Comparison of ENCODE assay signal across 10 mouse cellular contexts in genomic region chr2:139298541-139299152, GRCm38 (mm10).
A peak's percentile ranks its signal among the peaks of the same experiment; 100 is the strongest.
DNase-seq lines count a peak whose midpoint lies in the region; ATAC-seq and TF ChIP-seq lines count a peak whose summit lies in the region.
"Had no signal": no experiment of that assay in that cellular context is flagged by ENCODE, and none has a peak within 500 bp of the region (broad histone marks: within the 10 kb centered on the region; RNA-seq: fewer than 3 reads in every experiment).

No protein-coding gene starts in this region.

- peak; percentile 52 for DNase-seq in forebrain, embryonic 11.5 days (ENCODE audit: low spot score)
- DNase-seq in lung, embryonic 14.5 days, result peak; percentile 85
- no peak for DNase-seq in lung, adult 2 months
- DNase-seq in c-Kit-positive CD71-negative TER-119-negative erythroid progenitor cells, embryonic 14.5 days (ENCODE audit: low read depth), result peak; percentile 9
- DNase-seq in limb, embryonic 14.5 days (ENCODE audit: low spot score), result peak; percentile 77
- no peak for DNase-seq in right cerebral cortex, postnatal 36 days (ENCODE audit: low spot score in 2 of 2)
- no peak for DNase-seq in layer of hippocampus, adult 9-11 months
- DNase-seq: B cell, adult 2 months; lung, postnatal 4 days had no signal

- H3K9ac ChIP-seq in forebrain, embryonic 11.5 days (ENCODE audit: low read length), result no peak overlapping the region
- no peak overlapping the region for H3K9ac ChIP-seq in forebrain, embryonic 16.5 days (replicated peaks; ENCODE audit: low read depth, low read length)
- H3K9ac ChIP-seq in lung, embryonic 14.5 days, result no peak overlapping the region
- no peak overlapping the region for H3K9ac ChIP-seq in limb, embryonic 14.5 days (ENCODE audit: low read depth, low read length, severe bottlenecking)

- H3K4me1 ChIP-seq in forebrain, embryonic 11.5 days (replicated peaks; ENCODE audit: control insufficient read depth, insufficient read depth, low read length), result no peaks in the 10 kb centered on the region
- H3K4me1 ChIP-seq in forebrain, embryonic 16.5 days (replicated peaks; ENCODE audit: control insufficient read depth, insufficient read depth, low read length), result no peaks in the 10 kb centered on the region
- no peaks in the 10 kb centered on the region for H3K4me1 ChIP-seq in lung, embryonic 14.5 days (ENCODE audit: insufficient read depth)
- no peaks in the 10 kb centered on the region for H3K4me1 ChIP-seq in lung, adult 2 months (ENCODE audit: control insufficient read depth, insufficient read depth, low read length)
- no peaks in the 10 kb centered on the region for H3K4me1 ChIP-seq in limb, embryonic 14.5 days (ENCODE audit: control insufficient read depth, insufficient read depth, low read length)

- H3K36me3 ChIP-seq in forebrain, embryonic 11.5 days (ENCODE audit: control insufficient read depth, insufficient read depth, low read length), result no peaks in the 10 kb centered on the region
- no peaks in the 10 kb centered on the region for H3K36me3 ChIP-seq in forebrain, embryonic 16.5 days (ENCODE audit: control insufficient read depth, insufficient read depth)
- no peaks in the 10 kb centered on the region for H3K36me3 ChIP-seq in lung, embryonic 14.5 days (ENCODE audit: insufficient read depth)
- no peaks in the 10 kb centered on the region for H3K36me3 ChIP-seq in limb, embryonic 14.5 days (ENCODE audit: control insufficient read depth, insufficient read depth, low read length)

- no peak overlapping the region for H3K4me2 ChIP-seq in forebrain, embryonic 11.5 days (ENCODE audit: low read depth, low read length, severe bottlenecking)
- H3K4me2 ChIP-seq in forebrain, embryonic 16.5 days (ENCODE audit: low read length), result no peak overlapping the region
- no peak overlapping the region for H3K4me2 ChIP-seq in lung, embryonic 14.5 days
- H3K4me2 ChIP-seq in limb, embryonic 14.5 days (replicated peaks; ENCODE audit: low read depth, low read length, severe bottlenecking), result no peak overlapping the region

- TF ChIP-seq POLR2A in lung, adult 2 months (IDR thresholded peaks at IDR 0.05; ENCODE audit: borderline replicate concordance, extremely low read depth, low read depth, low read length), result no peak
- no peak for TF ChIP-seq POLR2A in limb, embryonic 14.5 days (IDR thresholded peaks at IDR 0.05; ENCODE audit: borderline replicate concordance, extremely low read depth, insufficient read depth, insufficient read length)

- H3K9me3 ChIP-seq in forebrain, embryonic 11.5 days (ENCODE audit: control insufficient read depth, low read length), result no peaks in the 10 kb centered on the region
- no peaks in the 10 kb centered on the region for H3K9me3 ChIP-seq in forebrain, embryonic 16.5 days (ENCODE audit: control insufficient read depth, low read length)
- H3K9me3 ChIP-seq in lung, embryonic 14.5 days (ENCODE audit: low read depth, low read length), result no peaks in the 10 kb centered on the region
- H3K9me3 ChIP-seq in limb, embryonic 14.5 days (ENCODE audit: control insufficient read depth, low read length), result no peaks in the 10 kb centered on the region

- WGBS in forebrain, embryonic 11.5 days, result 57% methylated on average over 6 of the region's 6 CpGs
- 40% methylated on average over 6 of the region's 6 CpGs for WGBS in forebrain, embryonic 16.5 days
- 47% methylated on average over 6 of the region's 6 CpGs for WGBS in lung, embryonic 14.5 days
- 56% methylated on average over 6 of the region's 6 CpGs for WGBS in lung, adult 2 months
- 62% methylated on average over 6 of the region's 6 CpGs for WGBS in limb, embryonic 14.5 days

- ATAC-seq in forebrain, embryonic 11.5 days (replicated peaks; ENCODE audit: low FRiP score), result no peak
- ATAC-seq in forebrain, embryonic 16.5 days, result no peak
- no peak for ATAC-seq in lung, embryonic 14.5 days (ENCODE audit: insufficient read depth)
- ATAC-seq in limb, embryonic 14.5 days (ENCODE audit: low FRiP score, low read depth), result no peak

- no peak for TF ChIP-seq CTCF in lung, embryonic 14.5 days (IDR thresholded peaks at IDR 0.05; ENCODE audit: low read depth)
- no peak for TF ChIP-seq CTCF in lung, adult 2 months (IDR thresholded peaks at IDR 0.05; ENCODE audit: insufficient read depth, low read length)

- no peak overlapping the region for H3K4me3 ChIP-seq in forebrain, embryonic 11.5 days (ENCODE audit: low read depth, low read length)
- H3K4me3 ChIP-seq in forebrain, embryonic 16.5 days (replicated peaks; ENCODE audit: low read length), result no peak overlapping the region
- no peak overlapping the region for H3K4me3 ChIP-seq in lung, embryonic 14.5 days (ENCODE audit: low read depth, low read length)
- no peak overlapping the region for H3K4me3 ChIP-seq in lung, adult 2 months (replicated peaks; ENCODE audit: extremely low read depth, low read depth, low read length)
- no peak overlapping the region for H3K4me3 ChIP-seq in limb, embryonic 14.5 days (replicated peaks; ENCODE audit: low read length)

- no peak overlapping the region for H3K27ac ChIP-seq in forebrain, embryonic 11.5 days (ENCODE audit: low read depth, low read length)
- H3K27ac ChIP-seq in forebrain, embryonic 16.5 days (ENCODE audit: low read length), result no peak overlapping the region
- no peak overlapping the region for H3K27ac ChIP-seq in lung, embryonic 14.5 days (ENCODE audit: low read depth)
- H3K27ac ChIP-seq in limb, embryonic 14.5 days (replicated peaks; ENCODE audit: low read depth, low read length), result no peak overlapping the region

- H3K27me3 ChIP-seq in forebrain, embryonic 11.5 days (ENCODE audit: control insufficient read depth, insufficient read depth, low read length), result no peaks in the 10 kb centered on the region
- H3K27me3 ChIP-seq in forebrain, embryonic 16.5 days (replicated peaks; ENCODE audit: control insufficient read depth, insufficient read depth, low read length), result no peaks in the 10 kb centered on the region
- H3K27me3 ChIP-seq in lung, embryonic 14.5 days (ENCODE audit: insufficient read depth, low read length), result no peaks in the 10 kb centered on the region
- H3K27me3 ChIP-seq in limb, embryonic 14.5 days (ENCODE audit: control insufficient read depth, insufficient read depth, low read length), result no peaks in the 10 kb centered on the region

Comparison
In these comparisons a context has a peak if more than half of its experiments do, and no peak if none do; other contexts are left out.
1. DNase-seq: peak in forebrain, embryonic 11.5 days (single experiment), lung, embryonic 14.5 days (single experiment), c-Kit-positive CD71-negative TER-119-negative erythroid progenitor cells, embryonic 14.5 days (single experiment) and limb, embryonic 14.5 days (single experiment); none in lung, adult 2 months (single experiment), right cerebral cortex, postnatal 36 days (0 of 2) and layer of hippocampus, adult 9-11 months (single experiment).